Mouse (Mus musculus): Measurements from ENCODE around the gene Vmn2r38.
"Not testable (repeated sequence)": the region's sequence is repeated elsewhere in the genome, so short reads cannot be mapped to it uniquely, and the experiment has no call there.

Gene Vmn2r38

GRCm38 (mm10) chr7:9097781-9098180, at the start of gene Vmn2r38:
Gene Vmn2r38 (minus strand): TSS chr7:9097881.
- DNase-seq (ENCODE audit: low read depth, low spot score), result not testable (repeated sequence)

- DNase-seq (ENCODE audit: low read depth, low spot score), result not testable (repeated sequence)
Observed at GRCm38 (mm10) chr7:9065353-9065752, 32.3 kb downstream of the Vmn2r38 start.

GRCm38 (mm10) chr7:9030698-9031097, 67.0 kb downstream of the Vmn2r38 start, which contains the start of gene Vmn2r39:
Gene Vmn2r39 (minus strand): TSS chr7:9030798.
- not testable (repeated sequence) for DNase-seq (ENCODE audit: low read depth, low spot score)
